Mouse (Mus musculus) gastrocnemius, postnatal 10 days (tissue): ENCODE measurements around the gene Slc52a3. TPM values are rescaled to one million over a fixed set of nuclear protein-coding genes. Genes with fewer than 3 reads are reported as not detected.
"Not testable (repeated sequence)": the region's sequence is repeated elsewhere in the genome, so short reads cannot be mapped to it uniquely, and the experiment has no call there.

Experiments
- DNase-seq: peaks from one replicate; pipeline ENCODE4 v3.0.0; 2021; ENCODE audit warnings: mixed read lengths
- total RNA-seq, 2 experiments: library from RNA; stranded (reverse); gene quantifications; 2 replicates each; pipeline ENCODE4 v1.2.3; 2021

The Slc52a3 gene
- total RNA-seq, 2 experiments from 2014 or later, result 1.1 to 1.3 TPM

GRCm38 (mm10) chr2:151973595-151974562, 22.4 kb upstream of the Slc52a3 start:
- DNase-seq, result no peak

GRCm38 (mm10) chr2:151975295-151975694, 21.0 kb upstream of the Slc52a3 start:
- no peak for DNase-seq

GRCm38 (mm10) chr2:151976067-151976466, 20.2 kb upstream of the Slc52a3 start:
- DNase-seq, result no peak

- DNase-seq, result peak; percentile 79
Observed at GRCm38 (mm10) chr2:151977689-151978440, 18.4 kb upstream of the Slc52a3 start.

GRCm38 (mm10) chr2:151978494-151978893, 17.8 kb upstream of the Slc52a3 start:
- no peak for DNase-seq

GRCm38 (mm10) chr2:151979470-151980354, 16.6 kb upstream of the Slc52a3 start, which contains the start of gene Fam110a:
Fam110a (minus strand) TSS chr2:151980219.
- DNase-seq, result peak; percentile 92

GRCm38 (mm10) chr2:151980355-151980693, 16.0 kb upstream of the Slc52a3 start:
- no peak for DNase-seq

- DNase-seq, result no peak
Observed at GRCm38 (mm10) chr2:151981268-151981667, 15.0 kb upstream of the Slc52a3 start.

- no peak for DNase-seq
Observed at GRCm38 (mm10) chr2:151982476-151982875, 13.8 kb upstream of the Slc52a3 start.

- DNase-seq, result no peak
Observed at GRCm38 (mm10) chr2:151984019-151984418, 12.3 kb upstream of the Slc52a3 start.

GRCm38 (mm10) chr2:151985426-151986172, 10.7 kb upstream of the Slc52a3 start:
- no peak for DNase-seq

GRCm38 (mm10) chr2:151986958-151987357, 9.4 kb upstream of the Slc52a3 start:
- no peak for DNase-seq

GRCm38 (mm10) chr2:151988978-151989377, 7.3 kb upstream of the Slc52a3 start:
- no peak for DNase-seq

GRCm38 (mm10) chr2:151990985-151991394, 5.3 kb upstream of the Slc52a3 start:
- DNase-seq, result no peak

GRCm38 (mm10) chr2:151991446-151991845, 4.9 kb upstream of the Slc52a3 start:
- no peak for DNase-seq

GRCm38 (mm10) chr2:151994350-151995122, 1.8 kb upstream of the Slc52a3 start:
- DNase-seq, result peak; percentile 83

GRCm38 (mm10) chr2:151997190-151997575, 872 bp downstream of the Slc52a3 start:
- not testable (repeated sequence) for DNase-seq

GRCm38 (mm10) chr2:151997776-151998504, 1.6 kb downstream of the Slc52a3 start:
- no peak for DNase-seq

GRCm38 (mm10) chr2:151998505-151998899, 2.2 kb downstream of the Slc52a3 start:
- no peak for DNase-seq

- DNase-seq, result no peak
Observed at GRCm38 (mm10) chr2:151998932-151999331, 2.6 kb downstream of the Slc52a3 start.
